Mouse (Mus musculus) MEL (cell line): ENCODE measurements around the gene Vwa8.

Source experiments
- CTCF ChIP-seq, 3 experiments: IDR thresholded peaks in 2 of 3; conservative IDR thresholded peaks in 1 of 3; 2 replicates each; pipeline ENCODE4 v1.5.1; 2011 to 2012; ENCODE audit warnings: low read length in 3 of 3, low read depth in 2 of 3, mild to moderate bottlenecking in 2 of 3, improper control_type of control experiment in 1 of 3, inconsistent platforms in 1 of 3, mixed read lengths in 1 of 3, moderate library complexity in 1 of 3; ENCODE audit not compliant: control insufficient read depth in 1 of 3, insufficient read depth in 1 of 3, poor library complexity in 1 of 3, severe bottlenecking in 1 of 3
- EP300 ChIP-seq, 2 experiments: IDR thresholded peaks; 2 replicates each; pipeline ENCODE4 v1.6.1; 2011; ENCODE audit warnings: improper control_type of control experiment in 2 of 2, low read length in 2 of 2, low read depth in 1 of 2, mild to moderate bottlenecking in 1 of 2
- GATA1 ChIP-seq: IDR thresholded peaks from 2 replicates; pipeline ENCODE4 v1.6.1; 2011; ENCODE audit warnings: low read depth, low read length, improper control_type of control experiment
- KAT2A ChIP-seq: conservative IDR thresholded peaks from 2 replicates; pipeline ENCODE4 v1.6.1; 2012; ENCODE audit warnings: low read depth, low read length, improper control_type of control experiment, inconsistent platforms
- POLR2A ChIP-seq, 2 experiments: IDR thresholded peaks; 2 replicates each; pipeline ENCODE4 v1.6.1; 2011 to 2012; ENCODE audit warnings: low read length in 2 of 2, mild to moderate bottlenecking in 2 of 2, control low read depth in 1 of 2, improper control_type of control experiment in 1 of 2, low read depth in 1 of 2, moderate library complexity in 1 of 2; ENCODE audit not compliant: control insufficient read depth in 1 of 2, insufficient read depth in 1 of 2, poor library complexity in 1 of 2

GRCm38 (mm10) chr14:78847948-78848347 is 904 bp upstream of the Vwa8 start:
- TF ChIP-seq EP300 (IDR thresholded peaks at IDR 0.05; ENCODE audit: low read depth in 1 of 2, low read length in 2 of 2) (no peak), POLR2A (IDR thresholded peaks at IDR 0.05; ENCODE audit: control insufficient read depth in 1 of 2, insufficient read depth in 1 of 2, low read depth in 1 of 2, low read length in 2 of 2, poor library complexity in 1 of 2) (no peak), CTCF (IDR thresholded peaks at IDR 0.05 in 2 of 3, conservative IDR thresholded peaks at IDR 0.05 in 1 of 3; ENCODE audit: control insufficient read depth in 1 of 3, insufficient read depth in 1 of 3, low read depth in 2 of 3, low read length in 3 of 3, poor library complexity in 1 of 3, severe bottlenecking in 1 of 3) (no peak), KAT2A (no peak), GATA1 (no peak)
